Mouse (Mus musculus): Measurements from ENCODE around the gene Mtx1.

Gene Mtx1

GRCm38 (mm10) chr3:89214681-89215411, 12.0 kb downstream of the Mtx1 start, which contains the start of gene Thbs3:
Gene Thbs3, plus strand, starts transcription at chr3:89215180.
- no peak for DNase-seq (ENCODE audit: low read depth)

GRCm38 (mm10) chr3:89213803-89214530, 12.9 kb downstream of the Mtx1 start:
- DNase-seq (ENCODE audit: low read depth): peak; percentile 87

GRCm38 (mm10) chr3:89210731-89211130, 16.2 kb downstream of the Mtx1 start:
- no peak for DNase-seq (ENCODE audit: low read depth)

- no peak for DNase-seq (ENCODE audit: low read depth)
Measured at GRCm38 (mm10) chr3:89210162-89210561, 16.7 kb downstream of the Mtx1 start.

- DNase-seq (ENCODE audit: low read depth): no peak
Measured at GRCm38 (mm10) chr3:89209731-89210130, 17.2 kb downstream of the Mtx1 start.

- DNase-seq (ENCODE audit: low read depth): no peak
Measured at GRCm38 (mm10) chr3:89208736-89209135, 18.2 kb downstream of the Mtx1 start.

- DNase-seq (ENCODE audit: low read depth): no peak
Measured at GRCm38 (mm10) chr3:89208075-89208657, 18.7 kb downstream of the Mtx1 start.

- no peak for DNase-seq (ENCODE audit: low read depth)
Measured at GRCm38 (mm10) chr3:89206695-89207094, 20.2 kb downstream of the Mtx1 start.

GRCm38 (mm10) chr3:89206079-89206478, 20.8 kb downstream of the Mtx1 start:
- DNase-seq (ENCODE audit: low read depth): no peak

- no peak for DNase-seq (ENCODE audit: low read depth)
Measured at GRCm38 (mm10) chr3:89203142-89203514, 23.8 kb downstream of the Mtx1 start.

GRCm38 (mm10) chr3:89202253-89203141, 24.4 kb downstream of the Mtx1 start, which contains the start of gene Gba:
Gene Gba, plus strand, starts transcription at chr3:89202928.
- DNase-seq (ENCODE audit: low read depth): peak; percentile 94

GRCm38 (mm10) chr3:89199839-89200238, 27.0 kb downstream of the Mtx1 start:
- DNase-seq (ENCODE audit: low read depth): no peak

GRCm38 (mm10) chr3:89195979-89196877, 30.7 kb downstream of the Mtx1 start:
- DNase-seq (ENCODE audit: low read depth): peak; percentile 82

GRCm38 (mm10) chr3:89193853-89194252, 33.0 kb downstream of the Mtx1 start:
- no peak for DNase-seq (ENCODE audit: low read depth)

- no peak for DNase-seq (ENCODE audit: low read depth)
Measured at GRCm38 (mm10) chr3:89193351-89193750, 33.5 kb downstream of the Mtx1 start.

GRCm38 (mm10) chr3:89190436-89190835, 36.5 kb downstream of the Mtx1 start:
- no peak for DNase-seq (ENCODE audit: low read depth)

- DNase-seq (ENCODE audit: low read depth): no peak
Measured at GRCm38 (mm10) chr3:89188478-89188875, 38.4 kb downstream of the Mtx1 start.

GRCm38 (mm10) chr3:89187690-89188477, 39.0 kb downstream of the Mtx1 start:
- DNase-seq (ENCODE audit: low read depth): no peak

- no peak for DNase-seq (ENCODE audit: low read depth)
Measured at GRCm38 (mm10) chr3:89187197-89187596, 39.7 kb downstream of the Mtx1 start.

GRCm38 (mm10) chr3:89183959-89184315, 43.0 kb downstream of the Mtx1 start:
- no peak for DNase-seq (ENCODE audit: low read depth)

Data from c-Kit-positive CD71-positive TER-119-negative erythroid progenitor cells, embryonic 14.5 days (primary cell).